Mouse (Mus musculus): ENCODE data around the gene Hdac11. TPM values are rescaled to one million over a fixed set of nuclear protein-coding genes. Genes with fewer than 3 reads are reported as not detected.

Hdac11 gene
- polyA plus RNA-seq, 1 experiment from 2014 or later, result 16.4 TPM

DNA sequence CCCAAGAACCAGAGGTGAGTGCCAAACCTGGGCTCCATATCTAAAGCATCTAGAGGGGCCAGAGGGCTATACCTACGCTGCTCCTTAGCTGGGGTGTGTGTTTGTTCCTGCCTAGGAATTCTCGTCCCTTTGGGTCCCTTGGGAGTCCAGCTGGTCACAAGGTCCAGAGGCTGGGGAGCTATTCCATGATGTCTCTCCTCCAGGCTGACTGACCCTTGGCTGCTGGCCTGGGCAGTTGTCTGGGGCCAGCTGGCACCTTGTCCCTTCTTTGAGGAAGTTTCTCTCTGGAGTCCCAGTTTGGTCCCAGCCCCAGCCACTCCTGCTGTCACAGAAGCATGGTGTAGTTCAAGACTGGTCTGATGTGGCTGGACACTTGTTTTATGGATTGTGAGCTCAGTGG is 24.9 kb downstream of the Hdac11 start:
- Histone ChIP-seq H3K27me3 (no peaks in the 10 kb centered on the region), H3K9me3 (no peaks in the 10 kb centered on the region), H3K27ac (replicated peaks) (no peak overlapping the region), H3K4me1 (0 out of 2 replicates have a peak, but pooled peaks cover 8% of the 10 kb centered on the region), H3K4me2 (replicated peaks) (no peak overlapping the region), H3K36me3 (no peaks in the 10 kb centered on the region), H3K4me3 (no peak overlapping the region), H3K9ac (replicated peaks) (no peak overlapping the region)
- WGBS, result 74% methylated on average over 2 of the region's 2 CpGs
- ATAC-seq (ENCODE audit: low FRiP score, low read depth), result no peak

DNA sequence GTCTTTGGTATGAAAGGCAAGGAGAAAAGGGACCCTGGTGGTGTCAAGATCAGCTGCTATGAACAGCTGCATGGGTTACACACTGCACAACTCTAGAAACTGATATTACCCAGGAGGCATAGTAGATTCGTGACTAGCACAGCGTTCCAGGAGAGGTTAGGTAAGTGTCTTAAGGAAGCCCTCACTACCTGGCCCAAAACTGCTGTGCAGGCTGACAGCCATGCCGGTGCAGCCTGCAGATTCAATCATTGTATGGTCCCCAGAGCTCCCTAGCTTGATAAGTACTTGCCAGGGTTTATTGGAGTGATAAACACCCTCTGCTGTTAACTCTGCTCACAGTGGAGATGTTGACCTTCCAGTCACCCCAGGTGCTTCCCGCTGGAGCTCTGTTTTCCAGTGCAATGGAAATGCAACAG is 25.6 kb downstream of the Hdac11 start:
- Histone ChIP-seq H3K36me3 (no peaks in the 10 kb centered on the region), H3K9ac (replicated peaks) (no peak overlapping the region), H3K27ac (replicated peaks) (no peak overlapping the region), H3K4me2 (replicated peaks) (no peak overlapping the region), H3K4me1 (0 out of 2 replicates have a peak, but pooled peaks cover 8% of the 10 kb centered on the region), H3K27me3 (no peaks in the 10 kb centered on the region), H3K4me3 (no peak overlapping the region), H3K9me3 (no peaks in the 10 kb centered on the region)
- ATAC-seq (ENCODE audit: low FRiP score, low read depth), result no peak
- 86% methylated on average over 4 of the region's 4 CpGs for WGBS

DNA sequence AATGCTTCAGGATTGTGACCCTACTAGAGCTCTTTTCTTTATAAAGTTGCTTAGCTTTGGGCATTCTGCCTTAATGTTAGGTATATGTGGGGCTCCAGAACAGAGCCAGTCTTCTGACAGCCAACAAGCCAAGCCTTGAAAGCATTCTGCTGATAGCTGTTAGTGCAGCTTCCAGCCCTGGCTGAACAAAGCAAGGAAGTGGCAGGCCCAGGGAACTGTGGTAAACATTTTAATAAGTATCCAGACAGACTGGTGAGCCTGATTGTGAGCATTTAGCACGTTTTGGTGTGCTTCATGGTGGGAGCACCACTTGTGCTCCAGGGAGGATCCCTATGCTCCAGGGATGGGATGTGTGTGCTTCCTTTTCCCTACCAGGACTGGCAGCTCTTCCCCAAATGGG is 26.6 kb downstream of the Hdac11 start:
- no peaks in the 10 kb centered on the region for H3K36me3 ChIP-seq
- H3K9me3 ChIP-seq, result no peaks in the 10 kb centered on the region
- 31% methylated on average over 1 of the region's 1 CpGs for WGBS
- H3K4me2 ChIP-seq (replicated peaks), result no peak overlapping the region
- no peak overlapping the region for H3K9ac ChIP-seq (replicated peaks)
- ATAC-seq (ENCODE audit: low FRiP score, low read depth), result no peak
- peaks cover 4% of the 10 kb centered on the region; the same call in 1 of the 2 replicates for H3K27me3 ChIP-seq
- H3K4me3 ChIP-seq, result no peak overlapping the region
- no peak overlapping the region for H3K27ac ChIP-seq (replicated peaks)
- H3K4me1 ChIP-seq, result 0 out of 2 replicates have a peak, but pooled peaks cover 8% of the 10 kb centered on the region

DNA sequence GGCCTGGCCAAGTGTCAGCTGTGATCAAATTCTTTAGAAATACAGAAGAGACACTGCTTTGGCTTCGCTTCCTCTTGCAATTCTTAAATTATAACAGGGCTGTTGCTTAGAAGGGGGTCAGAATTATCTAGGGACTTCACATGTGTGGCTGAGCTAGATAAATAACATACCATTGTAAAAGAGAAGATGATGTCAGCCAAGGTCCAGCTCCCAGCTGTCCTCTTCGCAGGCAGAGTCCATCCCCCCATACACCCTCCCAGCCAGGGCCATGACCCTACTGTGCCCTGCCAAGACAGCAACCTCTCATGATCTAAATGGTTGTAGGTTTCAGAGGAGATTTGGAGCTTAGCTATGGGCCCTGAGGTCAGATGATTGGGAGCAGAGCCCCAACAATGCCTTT is 27.5 kb downstream of the Hdac11 start:
- H3K36me3 ChIP-seq, result no peaks in the 10 kb centered on the region
- H3K4me1 ChIP-seq, result 0 out of 2 replicates have a peak, but pooled peaks cover 8% of the 10 kb centered on the region
- no peaks in the 10 kb centered on the region for H3K9me3 ChIP-seq
- H3K27ac ChIP-seq (replicated peaks), result no peak overlapping the region
- H3K27me3 ChIP-seq, result peaks cover 4% of the 10 kb centered on the region; the same call in 1 of the 2 replicates
- no peak overlapping the region for H3K9ac ChIP-seq (replicated peaks)
- H3K4me2 ChIP-seq (replicated peaks), result no peak overlapping the region
- ATAC-seq (ENCODE audit: low FRiP score, low read depth), result no peak
- WGBS, result 69% methylated on average over 2 of the region's 2 CpGs
- no peak overlapping the region for H3K4me3 ChIP-seq

DNA sequence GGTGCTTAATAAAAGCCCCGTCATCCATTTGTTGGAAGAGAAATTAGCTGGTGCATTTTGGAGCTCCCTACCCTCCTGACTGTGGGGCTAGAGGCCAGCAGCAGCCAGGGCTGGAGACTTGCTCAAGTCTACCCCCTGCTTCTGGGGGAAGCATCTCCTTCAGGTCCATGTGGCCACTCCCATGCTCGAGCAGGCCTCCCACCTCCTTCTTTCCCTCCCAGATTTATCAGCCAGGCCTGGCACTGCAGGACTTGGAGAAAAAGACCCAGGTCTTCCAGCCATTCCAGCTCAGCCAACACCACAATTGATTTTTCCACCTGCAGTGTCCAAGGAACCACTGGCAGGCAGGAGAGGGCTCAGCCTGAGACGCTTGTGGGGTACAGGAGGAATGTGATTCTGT is 28.3 kb downstream of the Hdac11 start:
- Histone ChIP-seq H3K27me3 (peaks cover 4% of the 10 kb centered on the region; the same call in 1 of the 2 replicates), H3K27ac (replicated peaks) (no peak overlapping the region), H3K9me3 (no peaks in the 10 kb centered on the region), H3K4me1 (0 out of 2 replicates have a peak, but pooled peaks cover 8% of the 10 kb centered on the region), H3K4me3 (no peak overlapping the region), H3K9ac (replicated peaks) (no peak overlapping the region), H3K36me3 (no peaks in the 10 kb centered on the region), H3K4me2 (replicated peaks) (no peak overlapping the region)
- WGBS, result 72% methylated on average over 3 of the region's 3 CpGs
- no peak for ATAC-seq (ENCODE audit: low FRiP score, low read depth)

DNA sequence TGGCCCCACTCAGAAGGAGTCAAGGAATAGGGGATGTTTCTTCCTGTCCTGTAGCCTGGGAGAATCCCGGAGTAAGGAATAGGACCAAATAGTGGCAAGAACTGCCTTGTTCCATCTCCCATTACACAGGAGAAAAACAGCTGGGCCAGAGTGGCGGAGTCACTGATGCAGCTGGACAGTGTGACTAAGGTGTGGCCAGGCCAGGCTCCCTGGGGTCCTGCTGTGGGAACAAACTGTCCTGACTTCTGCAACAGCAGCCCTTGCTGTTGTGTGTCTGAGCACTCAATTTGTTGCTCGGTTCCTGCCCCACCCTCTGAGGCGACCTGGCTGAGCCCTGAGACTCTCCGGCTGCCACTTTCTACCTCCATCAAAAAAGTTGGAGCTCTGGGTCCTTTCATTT is 29.0 kb downstream of the Hdac11 start:
- 0 out of 2 replicates have a peak, but pooled peaks cover 5% of the 10 kb centered on the region for H3K4me1 ChIP-seq
- no peaks in the 10 kb centered on the region for H3K9me3 ChIP-seq
- no peak for ATAC-seq (ENCODE audit: low FRiP score, low read depth)
- H3K9ac ChIP-seq (replicated peaks), result no peak overlapping the region
- H3K36me3 ChIP-seq, result no peaks in the 10 kb centered on the region
- 85% methylated on average over 5 of the region's 5 CpGs for WGBS
- H3K4me3 ChIP-seq, result no peak overlapping the region
- no peak overlapping the region for H3K27ac ChIP-seq (replicated peaks)
- peaks cover 4% of the 10 kb centered on the region; the same call in 1 of the 2 replicates for H3K27me3 ChIP-seq
- H3K4me2 ChIP-seq (replicated peaks), result no peak overlapping the region

DNA sequence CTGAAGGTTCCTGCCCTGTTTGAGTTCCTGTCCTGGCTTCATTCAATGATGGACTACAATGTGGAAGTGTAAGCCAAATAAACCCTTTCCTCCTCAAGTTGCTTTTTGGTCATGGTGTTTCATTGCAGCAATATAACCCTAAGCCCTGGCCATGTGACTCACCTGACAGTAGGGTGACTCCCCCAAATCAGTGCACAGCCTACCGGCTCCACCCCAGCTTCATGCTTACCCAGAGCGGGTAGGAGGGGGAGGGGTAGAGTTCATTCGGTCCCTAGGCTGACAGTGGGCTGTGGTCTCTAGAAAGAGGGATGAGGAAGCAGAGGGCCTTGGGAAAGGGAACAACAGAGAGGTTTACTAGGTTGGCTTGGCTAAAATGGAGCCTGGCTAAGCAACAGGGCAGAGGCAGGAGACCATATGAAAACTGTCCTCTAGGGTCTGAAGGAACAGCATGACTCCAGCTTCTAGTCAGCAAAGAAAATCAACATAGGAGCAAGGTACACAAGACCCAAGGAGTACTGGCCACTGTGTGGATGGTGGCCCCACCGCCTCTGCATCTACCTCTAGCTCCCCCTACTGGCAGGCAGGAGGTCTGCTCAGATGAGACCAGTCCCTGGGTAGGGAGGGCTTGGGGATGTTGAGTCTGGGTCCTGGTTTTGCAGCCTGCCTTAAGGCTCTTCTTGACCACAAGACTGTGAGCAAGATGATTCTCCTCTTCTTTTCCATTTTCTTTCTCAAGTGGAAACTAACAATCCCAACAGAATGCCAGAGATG is 29.9 kb downstream of the Hdac11 start:
- peaks cover 4% of the 10 kb centered on the region; the same call in 1 of the 2 replicates for H3K27me3 ChIP-seq
- no peaks in the 10 kb centered on the region for H3K36me3 ChIP-seq
- H3K4me2 ChIP-seq (replicated peaks), result no peak overlapping the region
- WGBS, result 57% methylated on average over 4 of the region's 4 CpGs
- no peak overlapping the region for H3K9ac ChIP-seq (replicated peaks)
- no peak overlapping the region for H3K27ac ChIP-seq (replicated peaks)
- no peaks in the 10 kb centered on the region for H3K4me1 ChIP-seq
- no peaks in the 10 kb centered on the region for H3K9me3 ChIP-seq
- H3K4me3 ChIP-seq, result no peak overlapping the region
- ATAC-seq (ENCODE audit: low FRiP score, low read depth), result no peak

DNA sequence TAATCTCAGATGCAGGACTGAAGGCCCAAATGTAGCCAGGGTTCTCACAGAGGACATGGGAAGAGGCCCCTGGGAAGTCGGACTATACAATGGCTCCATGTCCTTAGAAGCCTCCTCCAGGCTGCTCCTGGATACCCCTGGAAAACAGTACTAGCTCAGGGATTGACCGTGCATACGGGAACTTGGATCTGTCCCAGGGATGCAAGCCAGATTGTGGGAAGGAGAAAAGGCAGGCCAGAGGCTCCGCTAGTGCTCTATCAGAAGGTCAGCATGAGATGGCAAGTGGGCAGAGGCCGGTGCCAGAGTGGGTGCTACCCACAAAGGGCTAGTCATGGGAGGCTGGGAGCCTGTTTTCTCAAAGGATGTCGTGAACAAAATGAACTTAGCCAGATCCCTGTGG is 30.5 kb downstream of the Hdac11 start:
- peaks cover 4% of the 10 kb centered on the region; the same call in 1 of the 2 replicates for H3K27me3 ChIP-seq
- no peaks in the 10 kb centered on the region for H3K4me1 ChIP-seq
- no peak overlapping the region for H3K27ac ChIP-seq (replicated peaks)
- H3K36me3 ChIP-seq, result no peaks in the 10 kb centered on the region
- no peak overlapping the region for H3K9ac ChIP-seq (replicated peaks)
- no peak overlapping the region for H3K4me2 ChIP-seq (replicated peaks)
- ATAC-seq (ENCODE audit: low FRiP score, low read depth), result no peak
- H3K4me3 ChIP-seq, result no peak overlapping the region
- WGBS, result 90% methylated on average over 6 of the region's 6 CpGs
- H3K9me3 ChIP-seq, result no peaks in the 10 kb centered on the region

DNA sequence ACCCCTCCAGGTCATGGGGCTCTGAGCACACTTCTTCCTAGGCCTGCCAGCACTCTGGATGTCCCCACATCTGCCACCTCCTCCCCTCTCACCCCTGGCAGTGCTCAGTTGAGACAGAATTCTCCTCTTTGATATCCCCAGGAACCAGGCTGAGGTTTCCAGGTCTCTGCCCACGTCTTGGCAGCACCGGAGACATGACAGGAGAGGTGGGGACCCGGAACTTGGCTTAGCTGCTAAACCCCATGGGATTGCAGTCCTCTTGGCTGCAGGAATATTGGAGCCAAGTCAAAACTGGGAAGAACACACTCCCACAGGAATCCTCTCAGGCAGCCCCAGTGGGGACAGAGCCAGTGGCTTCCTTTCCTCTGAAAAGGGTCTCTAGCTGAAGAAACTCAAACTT is 31.4 kb downstream of the Hdac11 start:
- Histone ChIP-seq H3K9me3 (no peaks in the 10 kb centered on the region), H3K4me3 (no peak overlapping the region), H3K4me2 (replicated peaks) (no peak overlapping the region), H3K27ac (replicated peaks) (no peak overlapping the region), H3K36me3 (no peaks in the 10 kb centered on the region), H3K4me1 (no peaks in the 10 kb centered on the region), H3K27me3 (peaks cover 4% of the 10 kb centered on the region; the same call in 1 of the 2 replicates), H3K9ac (replicated peaks) (no peak overlapping the region)
- WGBS, result 75% methylated on average over 3 of the region's 3 CpGs
- ATAC-seq (ENCODE audit: low FRiP score, low read depth), result no peak

DNA sequence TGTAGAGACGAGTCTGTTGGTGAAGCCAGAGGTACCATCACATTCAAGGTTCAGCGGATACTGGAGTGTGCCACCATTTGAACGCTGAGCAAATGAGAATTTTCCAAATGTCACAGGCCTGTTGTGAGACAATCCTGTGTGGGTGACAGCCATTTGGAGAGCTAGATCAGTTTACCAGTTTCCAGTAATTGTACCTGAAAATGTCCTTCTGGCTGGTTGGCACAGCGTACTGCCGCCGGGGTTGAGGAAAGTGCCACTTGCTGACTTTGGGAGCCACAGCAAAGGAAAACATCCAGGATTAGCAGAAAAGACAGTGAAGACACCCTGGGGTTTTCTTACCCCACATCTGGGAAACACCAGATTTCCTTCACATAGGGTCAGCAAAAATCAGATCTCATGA is 33.5 kb downstream of the Hdac11 start:
- Histone ChIP-seq H3K27ac (replicated peaks) (no peak overlapping the region), H3K9me3 (no peaks in the 10 kb centered on the region), H3K4me3 (no peak overlapping the region), H3K36me3 (no peaks in the 10 kb centered on the region), H3K4me2 (replicated peaks) (no peak overlapping the region), H3K4me1 (no peaks in the 10 kb centered on the region), H3K27me3 (peaks cover 4% of the 10 kb centered on the region; the same call in 1 of the 2 replicates), H3K9ac (replicated peaks) (no peak overlapping the region)
- 82% methylated on average over 6 of the region's 6 CpGs for WGBS
- ATAC-seq (ENCODE audit: low FRiP score, low read depth), result no peak

DNA sequence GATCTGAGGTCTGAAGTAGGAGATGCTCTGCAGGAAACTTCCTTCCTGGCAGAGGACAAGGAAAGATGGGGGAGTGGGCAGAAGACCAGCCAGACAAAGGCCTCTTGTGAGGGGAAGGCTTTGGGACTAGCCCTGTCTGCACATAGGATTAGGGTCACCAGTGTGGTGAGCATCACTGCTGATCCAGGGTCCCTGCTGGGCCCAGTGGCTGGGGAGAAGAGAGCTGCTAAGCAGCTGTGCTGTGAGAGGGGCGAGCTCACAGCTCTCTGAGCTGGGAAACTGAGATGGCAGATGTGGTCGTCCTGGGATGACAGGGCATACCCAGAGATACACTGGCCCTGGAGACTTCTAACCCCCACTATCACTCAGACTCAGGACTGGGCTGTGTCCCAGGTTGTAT is 35.0 kb downstream of the Hdac11 start:
- H3K4me2 ChIP-seq (replicated peaks), result no peak overlapping the region
- H3K36me3 ChIP-seq, result no peaks in the 10 kb centered on the region
- no peaks in the 10 kb centered on the region for H3K9me3 ChIP-seq
- 19% methylated on average over 2 of the region's 2 CpGs for WGBS
- H3K27ac ChIP-seq (replicated peaks), result no peak overlapping the region
- no peak overlapping the region for H3K9ac ChIP-seq (replicated peaks)
- no peak for ATAC-seq (ENCODE audit: low FRiP score, low read depth)
- no peaks in the 10 kb centered on the region for H3K4me1 ChIP-seq
- peaks cover 4% of the 10 kb centered on the region; the same call in 1 of the 2 replicates for H3K27me3 ChIP-seq
- H3K4me3 ChIP-seq, result no peak overlapping the region

DNA sequence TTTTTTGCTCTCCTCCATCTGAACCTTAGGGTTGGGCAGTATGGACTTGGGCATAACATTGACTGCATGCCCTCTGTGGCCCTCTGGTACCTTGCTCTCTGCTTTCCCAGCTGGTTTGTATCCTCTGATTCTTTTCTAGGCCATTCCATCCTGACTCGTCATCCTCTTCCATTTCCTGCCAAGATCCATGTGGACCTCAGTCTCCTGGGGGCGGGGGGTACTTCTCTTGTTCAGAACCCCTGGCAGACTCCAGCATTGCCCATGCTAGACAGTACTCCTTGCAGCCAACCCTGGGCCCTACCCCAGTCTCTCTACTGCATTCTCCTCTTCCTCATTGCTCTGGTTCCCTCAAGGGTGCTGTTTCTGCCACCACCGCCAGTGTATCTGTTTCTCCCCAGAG is 36.0 kb downstream of the Hdac11 start:
- peaks cover 9% of the 10 kb centered on the region; the same call in 1 of the 2 replicates for H3K27me3 ChIP-seq
- no peak overlapping the region for H3K4me3 ChIP-seq
- 83% methylated on average over 3 of the region's 3 CpGs for WGBS
- no peaks in the 10 kb centered on the region for H3K36me3 ChIP-seq
- no peaks in the 10 kb centered on the region for H3K9me3 ChIP-seq
- no peak overlapping the region for H3K9ac ChIP-seq (replicated peaks)
- no peaks in the 10 kb centered on the region for H3K4me1 ChIP-seq
- H3K27ac ChIP-seq (replicated peaks), result no peak overlapping the region
- ATAC-seq (ENCODE audit: low FRiP score, low read depth), result no peak
- no peak overlapping the region for H3K4me2 ChIP-seq (replicated peaks)
